Mouse (Mus musculus): ENCODE measurements around the gene Eif3d. TPM values are rescaled to one million over a fixed set of nuclear protein-coding genes. Genes with fewer than 3 reads are reported as not detected.

Gene Eif3d
- polyA plus RNA-seq, 1 experiment, result 91.2 TPM

DNA sequence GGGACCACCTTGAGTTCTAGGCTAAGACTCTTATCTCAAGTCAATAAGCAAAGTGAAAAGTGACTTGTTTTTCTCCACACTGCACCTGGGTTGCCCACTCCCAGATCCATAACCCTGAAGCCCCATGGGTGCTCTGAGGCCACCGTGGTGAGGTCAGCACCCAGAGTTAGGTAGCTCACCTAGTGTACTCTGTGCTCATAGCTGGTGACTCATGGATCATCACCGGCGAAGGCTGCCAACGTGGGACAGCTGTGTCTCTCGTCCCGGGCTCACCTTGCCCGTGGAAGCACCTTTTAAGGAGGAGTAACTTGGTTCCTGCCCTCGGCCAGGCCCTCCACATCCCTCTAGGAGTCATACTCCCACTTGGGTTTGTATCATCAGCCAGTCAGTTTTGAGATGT, 57.6 kb downstream of the Eif3d start:
- TF ChIP-seq CTCF (IDR thresholded peaks at IDR 0.05; ENCODE audit: insufficient read depth, low read length), result no peak
- TF ChIP-seq POLR2A (IDR thresholded peaks at IDR 0.05; ENCODE audit: borderline replicate concordance, extremely low read depth, low read depth, low read length), result no peak
- WGBS, result 70% methylated on average over 8 of the region's 8 CpGs
- Histone ChIP-seq H3K4me3 (replicated peaks; ENCODE audit: extremely low read depth, low read depth, low read length) (no peak overlapping the region), H3K4me1 (ENCODE audit: control insufficient read depth, insufficient read depth, low read length) (peaks cover 13% of the 10 kb centered on the region)
- DNase-seq, result no peak

DNA sequence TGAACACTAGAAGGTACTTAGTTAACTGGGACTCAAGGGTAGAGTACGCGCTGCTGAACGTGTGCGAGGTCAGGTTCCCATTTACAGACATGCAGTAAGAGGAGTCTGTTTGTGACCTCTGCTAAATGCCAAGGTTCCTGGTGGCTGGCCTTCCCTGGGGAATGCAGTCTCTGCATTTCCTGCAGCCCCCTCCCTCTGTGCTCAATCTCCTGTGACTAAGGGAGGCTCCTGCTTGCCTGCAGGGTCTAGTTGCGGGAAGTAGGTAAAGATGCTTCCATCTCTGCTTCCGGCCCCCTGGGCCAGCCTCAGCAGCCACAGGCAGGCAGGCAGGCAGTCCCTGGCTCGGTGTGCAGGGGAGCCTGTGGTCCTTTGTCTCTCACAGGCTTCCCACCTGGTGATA, 58.0 kb downstream of the Eif3d start:
- Histone ChIP-seq H3K4me1 (ENCODE audit: control insufficient read depth, insufficient read depth, low read length) (peaks cover 13% of the 10 kb centered on the region), H3K4me3 (replicated peaks; ENCODE audit: extremely low read depth, low read depth, low read length) (no peak overlapping the region)
- DNase-seq, result no peak
- 67% methylated on average over 7 of the region's 7 CpGs for WGBS
- TF ChIP-seq POLR2A (IDR thresholded peaks at IDR 0.05; ENCODE audit: borderline replicate concordance, extremely low read depth, low read depth, low read length), result no peak

DNA sequence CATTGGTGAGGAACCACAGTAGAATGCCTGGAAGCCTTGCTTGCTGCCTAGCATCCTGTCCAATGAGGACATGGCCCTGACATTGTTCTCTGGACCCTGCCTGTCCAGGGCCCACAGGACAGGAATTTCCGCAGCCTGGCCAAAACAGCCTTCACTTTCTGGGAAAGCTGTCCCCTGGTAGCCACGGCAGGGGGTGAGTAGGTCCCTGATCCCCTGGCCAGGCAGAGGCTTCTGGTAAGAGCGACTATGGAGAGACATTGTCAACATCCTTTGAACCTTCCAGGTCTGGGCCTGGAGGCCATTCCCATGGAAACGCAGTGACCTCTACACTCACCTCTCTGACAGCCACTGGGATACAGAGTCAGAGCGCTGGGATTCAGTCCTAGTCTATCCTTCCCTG, 58.6 kb downstream of the Eif3d start:
- no peak for TF ChIP-seq CTCF (IDR thresholded peaks at IDR 0.05; ENCODE audit: insufficient read depth, low read length)
- TF ChIP-seq POLR2A (IDR thresholded peaks at IDR 0.05; ENCODE audit: borderline replicate concordance, extremely low read depth, low read depth, low read length), result no peak
- H3K4me3 ChIP-seq (replicated peaks; ENCODE audit: extremely low read depth, low read depth, low read length), result no peak overlapping the region
- WGBS, result 57% methylated on average over 5 of the region's 5 CpGs
- DNase-seq, result no peak
- H3K4me1 ChIP-seq (ENCODE audit: control insufficient read depth, insufficient read depth, low read length), result peaks cover 13% of the 10 kb centered on the region

DNA sequence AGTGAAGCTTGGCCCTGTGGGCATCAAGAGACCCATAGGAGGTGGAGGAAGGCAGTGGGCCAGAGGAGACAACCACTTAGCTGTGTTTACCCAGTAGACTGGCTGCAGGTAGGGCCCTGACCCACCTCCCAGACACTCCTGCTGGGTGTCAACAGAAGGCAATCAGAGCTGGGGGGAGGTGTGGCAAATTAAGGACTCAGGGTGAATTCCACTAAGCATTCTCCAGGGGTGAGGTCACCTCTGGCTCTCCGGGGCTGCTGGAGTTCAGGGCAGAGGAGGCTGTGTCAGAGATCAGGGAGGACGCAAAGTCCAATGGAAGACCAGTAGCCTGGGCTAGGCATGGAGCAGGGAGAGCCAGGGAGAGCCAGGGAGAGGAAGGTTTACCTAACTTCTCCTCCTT, 59.5 kb downstream of the Eif3d start:
- peaks cover 20% of the 10 kb centered on the region for H3K4me1 ChIP-seq (ENCODE audit: control insufficient read depth, insufficient read depth, low read length)
- WGBS, result 43% methylated on average over 2 of the region's 2 CpGs
- peak; percentile 74 for DNase-seq
- TF ChIP-seq POLR2A (IDR thresholded peaks at IDR 0.05; ENCODE audit: borderline replicate concordance, extremely low read depth, low read depth, low read length) (no peak), CTCF (IDR thresholded peaks at IDR 0.05; ENCODE audit: insufficient read depth, low read length) (no peak)
- no peak overlapping the region for H3K4me3 ChIP-seq (replicated peaks; ENCODE audit: extremely low read depth, low read depth, low read length)

Other genes with a start within 250 kb of the Eif3d start
- 1.7 and 2.1 TPM in 2 replicates for gene Apol9b, start 241.8 kb downstream of the Eif3d start, polyA plus RNA-seq (2012; rRNA removed)
- gene Apol8, start 213.8 kb downstream of the Eif3d start, polyA plus RNA-seq (2012; rRNA removed), result 0.05 TPM in 1 of 2 replicates, not detected in the other
- gene Myh9, start 128.6 kb downstream of the Eif3d start, polyA plus RNA-seq (2012; rRNA removed), result 133 and 162 TPM in 2 replicates
- 138 and 165 TPM in 2 replicates for gene Txn2, start 41.8 kb downstream of the Eif3d start, polyA plus RNA-seq (2012; rRNA removed)
- gene Foxred2, start 14.1 kb downstream of the Eif3d start, polyA plus RNA-seq (2012; rRNA removed), result 1.8 and 2.4 TPM in 2 replicates
- not detected in 2 replicates for gene Cacng2, start 149.2 kb upstream of the Eif3d start, polyA plus RNA-seq (2012; rRNA removed)
- gene Ift27, start 203.3 kb upstream of the Eif3d start, polyA plus RNA-seq (2012; rRNA removed), result 42.1 and 52.9 TPM in 2 replicates
- 6.2 TPM in 1 of 2 replicates, not detected in the other for gene Pvalb, start 235.6 kb upstream of the Eif3d start, polyA plus RNA-seq (2012; rRNA removed)